Mouse (Mus musculus): ENCODE measurements around the gene Arl2. TPM values are rescaled to one million over a fixed set of nuclear protein-coding genes. Genes with fewer than 3 reads are reported as not detected.
A peak's percentile ranks its signal among the peaks of the same experiment; 100 is the strongest.

The Arl2 gene
- polyA plus RNA-seq, 1 experiment from 2014 or later, result 71.5 TPM

GRCm38 (mm10) chr19:6105586-6105985, 35.8 kb downstream of the Arl2 start, which contains the start of gene Naaladl1:
Gene Naaladl1 (plus strand): TSS chr19:6105782.
- no peak for TF ChIP-seq CTCF (IDR thresholded peaks at IDR 0.05; ENCODE audit: low read depth)
- peak within 1 kb of the TSS; percentile 36 for H3K4me3 ChIP-seq (ENCODE audit: low read depth, low read length)
- peak; percentile 40; the same call in 1 of the 2 replicates for ATAC-seq
- peaks cover 5% of the 10 kb centered on the region; the same call in 1 of the 2 replicates for H3K36me3 ChIP-seq (ENCODE audit: control insufficient read depth, insufficient read depth)
- no peaks in the 10 kb centered on the region for H3K27me3 ChIP-seq (replicated peaks; ENCODE audit: control insufficient read depth, insufficient read depth, low read length)
- WGBS, result 46% methylated on average over 7 of the region's 7 CpGs
- no peak within 1 kb of the TSS for H3K9ac ChIP-seq (ENCODE audit: low read depth, low read length)
- no peaks in the 10 kb centered on the region for H3K9me3 ChIP-seq (ENCODE audit: control insufficient read depth)
- 0 out of 2 replicates have a peak, but pooled peaks cover 5% of the 10 kb centered on the region for H3K4me1 ChIP-seq (replicated peaks; ENCODE audit: control insufficient read depth, insufficient read depth, low read length)
- peak within 1 kb of the TSS; percentile 50 for H3K27ac ChIP-seq (ENCODE audit: low read depth, low read length)
- H3K4me2 ChIP-seq (replicated peaks; ENCODE audit: low read depth), result peak within 1 kb of the TSS; percentile 63

GRCm38 (mm10) chr19:6104476-6104875, 36.9 kb downstream of the Arl2 start:
- Histone ChIP-seq H3K27me3 (replicated peaks; ENCODE audit: control insufficient read depth, insufficient read depth, low read length) (no peaks in the 10 kb centered on the region), H3K4me1 (replicated peaks; ENCODE audit: control insufficient read depth, insufficient read depth, low read length) (0 out of 2 replicates have a peak, but pooled peaks cover 5% of the 10 kb centered on the region), H3K4me2 (replicated peaks; ENCODE audit: low read depth) (peak overlapping the region; percentile 63; the same call in 1 of the 2 replicates), H3K27ac (ENCODE audit: low read depth, low read length) (peak overlapping the region; percentile 31; the same call in 1 of the 2 replicates), H3K9me3 (ENCODE audit: control insufficient read depth) (no peaks in the 10 kb centered on the region), H3K4me3 (ENCODE audit: low read depth, low read length) (no peak overlapping the region), H3K9ac (ENCODE audit: low read depth, low read length) (no peak overlapping the region), H3K36me3 (ENCODE audit: control insufficient read depth, insufficient read depth) (peaks cover 5% of the 10 kb centered on the region; the same call in 1 of the 2 replicates)
- 34% methylated on average over 4 of the region's 4 CpGs for WGBS
- TF ChIP-seq CTCF (IDR thresholded peaks at IDR 0.05; ENCODE audit: low read depth), result no peak
- peak; percentile 41 for ATAC-seq

- Histone ChIP-seq H3K27me3 (replicated peaks; ENCODE audit: control insufficient read depth, insufficient read depth, low read length) (no peaks in the 10 kb centered on the region), H3K27ac (ENCODE audit: low read depth, low read length) (no peak overlapping the region), H3K4me2 (replicated peaks; ENCODE audit: low read depth) (no peak overlapping the region), H3K9me3 (ENCODE audit: control insufficient read depth) (no peaks in the 10 kb centered on the region), H3K4me3 (ENCODE audit: low read depth, low read length) (no peak overlapping the region), H3K36me3 (ENCODE audit: control insufficient read depth, insufficient read depth) (no peaks in the 10 kb centered on the region), H3K4me1 (replicated peaks; ENCODE audit: control insufficient read depth, insufficient read depth, low read length) (0 out of 2 replicates have a peak, but pooled peaks cover 5% of the 10 kb centered on the region), H3K9ac (ENCODE audit: low read depth, low read length) (no peak overlapping the region)
- ATAC-seq, result no peak
- 74% methylated on average over 6 of the region's 6 CpGs for WGBS
- no peak for TF ChIP-seq CTCF (IDR thresholded peaks at IDR 0.05; ENCODE audit: low read depth)
These were observed 39.0 kb downstream of the Arl2 start for GRCm38 (mm10) chr19:6102169-6102853.

- no peak for ATAC-seq
- H3K27me3 ChIP-seq (replicated peaks; ENCODE audit: control insufficient read depth, insufficient read depth, low read length), result no peaks in the 10 kb centered on the region
These were observed 40.2 kb downstream of the Arl2 start for GRCm38 (mm10) chr19:6101186-6101585.

GRCm38 (mm10) chr19:6097847-6098246, 43.5 kb downstream of the Arl2 start:
- no peak for TF ChIP-seq CTCF (IDR thresholded peaks at IDR 0.05; ENCODE audit: low read depth)
- H3K4me3 ChIP-seq (ENCODE audit: low read depth, low read length), result no peak overlapping the region
- 83% methylated on average over 3 of the region's 3 CpGs for WGBS
- no peaks in the 10 kb centered on the region for H3K27me3 ChIP-seq (replicated peaks; ENCODE audit: control insufficient read depth, insufficient read depth, low read length)
- no peak overlapping the region for H3K27ac ChIP-seq (ENCODE audit: low read depth, low read length)
- H3K36me3 ChIP-seq (ENCODE audit: control insufficient read depth, insufficient read depth), result peaks cover 12% of the 10 kb centered on the region; the same call in 1 of the 2 replicates
- no peaks in the 10 kb centered on the region for H3K4me1 ChIP-seq (replicated peaks; ENCODE audit: control insufficient read depth, insufficient read depth, low read length)
- no peak overlapping the region for H3K4me2 ChIP-seq (replicated peaks; ENCODE audit: low read depth)
- H3K9ac ChIP-seq (ENCODE audit: low read depth, low read length), result no peak overlapping the region
- no peak for ATAC-seq
- no peaks in the 10 kb centered on the region for H3K9me3 ChIP-seq (ENCODE audit: control insufficient read depth)

More at GRCm38 (mm10) chr19:6101186-6101585, 40.2 kb downstream of the Arl2 start:
- Histone ChIP-seq H3K27ac (ENCODE audit: low read depth, low read length) (no peak overlapping the region), H3K4me2 (replicated peaks; ENCODE audit: low read depth) (no peak overlapping the region), H3K36me3 (ENCODE audit: control insufficient read depth, insufficient read depth) (no peaks in the 10 kb centered on the region), H3K4me3 (ENCODE audit: low read depth, low read length) (no peak overlapping the region), H3K9ac (ENCODE audit: low read depth, low read length) (no peak overlapping the region), H3K9me3 (ENCODE audit: control insufficient read depth) (no peaks in the 10 kb centered on the region), H3K4me1 (replicated peaks; ENCODE audit: control insufficient read depth, insufficient read depth, low read length) (0 out of 2 replicates have a peak, but pooled peaks cover 5% of the 10 kb centered on the region)
- 63% methylated on average over 6 of the region's 6 CpGs for WGBS
- no peak for TF ChIP-seq CTCF (IDR thresholded peaks at IDR 0.05; ENCODE audit: low read depth)

GRCm38 (mm10) chr19:6094119-6094518, 47.2 kb downstream of the Arl2 start, which contains the start of gene AC131692.1:
Gene AC131692.1 (plus strand): TSS chr19:6094419.
- WGBS, result 84% methylated on average over 7 of the region's 7 CpGs
- Histone ChIP-seq H3K4me1 (replicated peaks; ENCODE audit: control insufficient read depth, insufficient read depth, low read length) (no peaks in the 10 kb centered on the region), H3K4me2 (replicated peaks; ENCODE audit: low read depth) (no peak within 1 kb of the TSS), H3K4me3 (ENCODE audit: low read depth, low read length) (no peak within 1 kb of the TSS), H3K27me3 (replicated peaks; ENCODE audit: control insufficient read depth, insufficient read depth, low read length) (no peaks in the 10 kb centered on the region), H3K27ac (ENCODE audit: low read depth, low read length) (no peak within 1 kb of the TSS), H3K36me3 (ENCODE audit: control insufficient read depth, insufficient read depth) (peaks cover 22% of the 10 kb centered on the region; the same call in 1 of the 2 replicates), H3K9me3 (ENCODE audit: control insufficient read depth) (no peaks in the 10 kb centered on the region), H3K9ac (ENCODE audit: low read depth, low read length) (no peak within 1 kb of the TSS)
- no peak for TF ChIP-seq CTCF (IDR thresholded peaks at IDR 0.05; ENCODE audit: low read depth)
- ATAC-seq, result no peak
